Mouse (Mus musculus) cerebellum, adult 11-12 months (tissue): ENCODE results near the gene Magi2.

Experiments used
- DNase-seq: peaks from one replicate; pipeline ENCODE4 v3.0.0; 2022

Gene Magi2

GRCm38 (mm10) chr5:19747631-19748030 lies 520.8 kb downstream of the Magi2 start:
- DNase-seq, result no peak

GRCm38 (mm10) chr5:19779224-19779623 lies 552.4 kb downstream of the Magi2 start:
- no peak for DNase-seq

- no peak for DNase-seq
Measured at GRCm38 (mm10) chr5:19780076-19780475, 553.2 kb downstream of the Magi2 start.

DNA sequence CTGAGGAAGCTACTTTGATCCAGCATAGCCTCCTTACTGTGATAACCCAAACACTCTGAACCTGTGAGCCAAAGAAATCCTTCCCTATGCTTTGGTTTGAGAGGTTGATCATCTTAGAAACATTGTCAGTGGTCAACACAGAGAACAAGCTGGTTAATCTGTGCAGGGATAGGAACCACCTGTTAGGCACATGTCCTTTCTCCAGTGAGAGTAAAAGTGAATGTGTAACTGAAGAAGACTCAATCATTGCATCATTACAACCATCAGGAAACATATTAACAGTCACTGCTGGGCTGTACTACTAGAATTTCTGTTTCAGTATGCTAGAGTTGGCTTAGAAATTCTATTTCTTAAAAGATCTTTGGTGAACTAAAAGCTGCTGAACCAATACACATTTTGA lies 558.5 kb downstream of the Magi2 start:
- no peak for DNase-seq

DNA sequence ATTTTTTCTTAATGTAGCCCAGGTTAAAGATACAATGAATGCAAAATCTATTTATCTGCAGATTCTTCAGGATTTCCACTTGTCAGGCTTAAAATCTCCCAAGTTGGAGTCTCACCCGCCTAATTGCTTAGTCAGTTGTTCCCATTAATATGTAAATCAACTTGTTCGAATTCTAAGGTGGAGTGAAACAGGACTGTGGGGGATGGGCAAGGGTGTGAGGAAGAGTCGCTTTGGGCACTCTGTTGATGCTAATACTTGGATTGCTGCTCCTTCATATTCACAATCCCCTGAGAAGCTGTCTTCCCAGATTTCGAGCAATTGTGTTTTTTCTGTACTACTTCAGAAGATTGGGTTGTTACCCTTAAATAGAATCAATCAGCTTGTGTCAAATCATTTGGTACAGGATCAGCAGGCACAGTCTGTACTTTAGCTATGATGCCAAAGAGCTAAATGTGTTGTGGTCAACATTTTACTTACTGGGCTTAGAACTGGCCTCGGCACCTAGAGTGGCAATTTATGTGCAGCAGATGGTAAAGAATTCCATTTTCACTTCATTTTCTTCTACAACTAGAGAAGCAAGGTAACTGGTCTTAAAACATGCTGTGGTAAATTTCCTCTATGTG lies 560.8 kb downstream of the Magi2 start:
- no peak for DNase-seq

GRCm38 (mm10) chr5:19803052-19803769 lies 576.4 kb downstream of the Magi2 start:
- DNase-seq, result no peak

- no peak for DNase-seq
Measured at GRCm38 (mm10) chr5:19822502-19822901, 595.7 kb downstream of the Magi2 start.

GRCm38 (mm10) chr5:19825943-19826342 lies 599.1 kb downstream of the Magi2 start:
- no peak for DNase-seq

DNA sequence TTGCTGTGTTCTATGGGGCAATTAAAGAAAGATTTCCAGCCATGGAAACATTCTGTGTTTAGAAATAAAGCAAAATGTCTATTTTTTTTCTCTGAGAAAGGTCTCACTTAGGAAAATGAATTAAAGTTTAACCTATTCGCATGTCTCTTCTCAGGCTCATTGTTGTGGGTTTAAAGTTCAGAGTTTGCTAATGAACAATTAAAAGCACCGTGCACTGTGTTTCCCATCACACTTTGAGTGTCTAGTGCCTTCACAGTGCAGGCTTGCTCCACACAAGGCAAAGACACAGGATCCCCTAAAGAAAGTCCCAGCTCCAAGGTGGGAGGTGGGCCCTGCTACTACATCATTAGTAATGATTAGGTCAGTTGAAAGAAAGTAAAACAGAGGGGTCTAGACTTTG lies 602.5 kb downstream of the Magi2 start:
- DNase-seq, result no peak

DNA sequence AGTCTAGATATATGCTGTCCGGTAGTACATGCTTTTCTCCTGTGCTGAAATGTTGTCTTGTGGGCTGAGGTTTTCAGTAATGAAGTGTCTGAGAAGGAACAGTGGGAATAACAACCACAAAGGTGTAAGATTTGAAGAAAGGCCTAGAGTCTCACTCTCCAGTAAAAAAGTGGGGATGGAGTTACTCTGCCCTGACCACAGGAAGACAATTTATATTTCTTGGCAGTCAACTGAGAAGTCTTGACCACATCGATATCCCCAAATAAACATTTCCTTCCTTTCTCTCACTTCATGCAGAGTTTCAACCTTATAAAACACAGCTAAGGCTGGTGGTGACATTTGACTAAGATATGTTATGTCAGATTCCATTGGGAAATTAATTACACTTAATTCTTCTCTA lies 636.0 kb downstream of the Magi2 start:
- no peak for DNase-seq

GRCm38 (mm10) chr5:19870406-19870805 lies 643.6 kb downstream of the Magi2 start:
- no peak for DNase-seq

- DNase-seq, result no peak
Measured at GRCm38 (mm10) chr5:19891693-19892092, 664.9 kb downstream of the Magi2 start.

GRCm38 (mm10) chr5:19895893-19896292 lies 669.1 kb downstream of the Magi2 start:
- DNase-seq, result no peak

DNA sequence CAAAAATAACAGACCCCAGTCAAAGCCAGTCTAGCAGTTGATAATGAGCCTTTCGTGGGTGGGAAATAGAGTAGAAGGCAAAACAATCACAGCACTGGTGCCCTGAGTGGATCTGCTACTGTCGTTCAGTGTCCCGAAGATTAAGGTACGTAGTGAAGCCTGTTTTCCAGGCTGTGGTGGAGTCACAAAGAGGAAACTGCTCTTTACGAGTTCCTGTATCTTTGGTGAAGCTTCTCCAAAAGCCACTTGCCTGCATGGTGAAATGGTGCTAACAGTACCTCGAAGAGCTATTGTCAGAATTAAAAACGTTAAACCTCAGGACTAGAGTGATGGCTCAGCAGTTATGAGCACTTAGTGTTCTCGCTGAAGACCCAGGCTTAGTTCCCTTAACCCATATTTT lies 674.8 kb downstream of the Magi2 start:
- DNase-seq, result no peak

DNA sequence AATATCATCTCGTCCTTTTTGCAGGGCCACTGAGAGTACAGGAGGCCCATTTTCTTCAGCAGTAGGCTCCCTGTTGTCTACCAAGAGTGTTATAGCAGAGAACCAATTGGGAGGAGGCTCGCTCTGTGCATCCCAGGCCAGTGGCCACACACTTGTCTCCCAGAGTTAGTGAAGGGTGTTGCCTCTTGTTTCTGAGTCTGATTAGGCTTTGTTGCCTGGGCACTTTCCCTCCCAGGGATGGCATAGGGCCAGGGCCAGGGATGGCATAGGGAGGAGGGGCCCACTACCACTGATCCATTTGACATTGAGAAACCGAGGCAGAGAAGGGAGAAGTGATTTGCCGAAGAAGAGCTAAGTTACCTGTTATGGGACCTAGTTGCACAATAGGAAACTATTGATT lies 679.8 kb downstream of the Magi2 start:
- no peak for DNase-seq

GRCm38 (mm10) chr5:19907381-19907982 lies 680.6 kb downstream of the Magi2 start:
- no peak for DNase-seq

DNA sequence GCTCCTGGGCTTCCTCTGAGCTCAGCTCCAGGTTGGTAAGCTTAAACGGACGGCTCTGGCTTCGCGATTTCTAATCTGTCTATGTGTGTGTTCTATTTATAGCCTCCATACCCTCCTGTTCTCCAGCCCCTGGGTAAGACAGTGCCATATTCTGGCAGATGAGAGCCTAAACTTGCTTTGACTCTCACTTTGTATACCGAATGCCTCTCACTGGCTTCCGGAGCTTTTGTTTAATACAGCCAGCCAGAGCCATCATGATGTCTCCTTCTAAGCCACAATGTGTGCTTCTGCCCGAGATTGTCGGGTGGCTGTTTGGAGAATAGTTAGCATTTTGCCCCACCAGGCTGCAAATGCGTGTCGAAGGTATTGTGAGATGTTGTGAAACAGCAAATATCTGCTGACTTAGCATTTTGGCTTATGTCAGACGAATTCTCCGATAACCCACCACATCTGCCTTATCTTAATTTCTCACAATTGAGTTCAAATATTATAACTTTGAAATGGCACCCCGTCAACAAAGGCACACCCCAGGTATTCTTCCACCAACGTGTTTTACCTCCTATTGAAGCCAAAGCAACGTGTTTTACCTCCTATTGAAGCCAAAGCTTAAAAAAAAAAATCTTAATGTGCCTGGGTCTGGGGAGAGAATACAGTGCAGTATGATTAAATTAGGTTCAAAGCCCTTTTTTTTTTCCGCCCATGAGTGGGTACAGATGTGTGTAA lies 681.3 kb downstream of the Magi2 start:
- peak; percentile 3 for DNase-seq

GRCm38 (mm10) chr5:19908706-19909060 lies 681.8 kb downstream of the Magi2 start:
- no peak for DNase-seq

DNA sequence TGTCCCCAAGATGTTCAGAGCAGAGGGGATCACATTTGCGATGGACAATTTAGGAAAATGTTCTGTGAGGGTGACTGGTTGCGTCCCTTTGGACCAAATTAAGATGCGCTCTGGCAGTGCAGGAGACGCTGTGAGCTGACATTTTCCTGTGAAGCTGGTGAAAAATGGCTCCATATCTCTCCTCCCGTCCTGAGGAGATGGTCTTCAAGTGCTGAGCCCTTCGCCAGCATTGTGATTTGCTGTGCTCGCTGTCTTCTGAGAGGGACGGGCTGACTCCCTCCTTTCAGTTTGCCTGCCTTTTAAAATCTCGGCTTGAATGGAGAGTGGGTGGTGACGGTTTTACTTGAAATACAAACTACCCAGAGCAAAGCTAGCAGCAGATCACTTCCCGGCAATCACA lies 682.2 kb downstream of the Magi2 start:
- peak; percentile 6 for DNase-seq

GRCm38 (mm10) chr5:19909664-19910063 lies 682.8 kb downstream of the Magi2 start:
- no peak for DNase-seq

DNA sequence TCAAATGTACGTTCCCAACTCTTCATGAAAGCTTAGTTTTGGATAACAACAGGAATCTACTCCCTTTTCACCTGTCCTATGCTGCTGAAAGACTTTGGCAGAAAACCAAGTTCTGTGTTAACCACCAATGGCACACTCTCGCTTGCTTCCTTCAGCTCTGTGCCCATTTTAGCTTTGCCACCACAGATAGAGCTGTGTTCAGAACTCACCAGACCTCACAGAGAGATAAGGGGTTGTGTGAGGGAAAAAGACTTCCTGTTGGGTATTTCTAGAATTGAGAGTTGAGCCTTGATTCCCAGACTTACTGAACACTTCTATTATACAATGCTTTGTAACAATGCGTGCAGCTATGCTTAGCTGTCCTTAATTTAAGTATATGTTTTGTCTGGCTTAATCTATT lies 705.3 kb downstream of the Magi2 start:
- no peak for DNase-seq

- no peak for DNase-seq
Measured at GRCm38 (mm10) chr5:19933190-19933589, 706.4 kb downstream of the Magi2 start.

- no peak for DNase-seq
Measured at GRCm38 (mm10) chr5:19951102-19951501, 724.3 kb downstream of the Magi2 start.

DNA sequence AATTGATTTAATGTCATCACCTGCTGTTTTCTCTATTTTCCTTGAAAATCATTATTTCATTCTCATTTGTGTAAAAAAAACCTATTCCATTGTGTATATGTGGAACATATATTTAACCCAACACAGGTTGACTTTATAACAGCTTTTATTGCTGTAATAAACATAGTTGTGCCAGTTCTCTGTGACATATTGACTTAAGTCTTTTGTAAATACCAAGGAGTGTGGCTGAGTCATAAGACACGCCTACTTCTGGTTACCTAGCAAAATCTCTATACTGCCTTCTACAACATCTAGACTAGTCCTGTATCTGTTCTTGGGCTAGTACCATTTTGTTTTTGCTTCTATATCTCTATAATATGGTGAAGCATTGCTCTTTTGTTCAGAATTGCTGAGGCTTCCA lies 737.3 kb downstream of the Magi2 start:
- DNase-seq, result no peak
